Mouse (Mus musculus) midbrain, embryonic 11.5 days (tissue): ENCODE data around the gene Utrn. TPM values are rescaled to one million over a fixed set of nuclear protein-coding genes. Genes with fewer than 3 reads are reported as not detected.

Experiments used
- ATAC-seq: fragments of 200-750 bp; cut with Nextera tagmentation; 2 replicates; pipeline ENCODE4 v1.8.0; 2017; ENCODE audit warnings: moderate TSS enrichment, moderate library complexity; ENCODE audit not compliant: low FRiP score
- DNase-seq: peaks from one replicate; pipeline ENCODE4 v3.0.0; 2015; ENCODE audit warnings: low spot score; ENCODE audit errors: missing footprints
- H3K27ac ChIP-seq: fragments of 300-500 bp; sonication (generic); 2 replicates; pipeline ENCODE4 v1.5.1; 2014; ENCODE audit warnings: low read depth, low read length
- H3K27me3 ChIP-seq: fragments of 300-500 bp; sonication (generic); 2 replicates; pipeline ENCODE4 v1.6.1; 2014; ENCODE audit warnings: mild to moderate bottlenecking, low read length, moderate library complexity, mixed read lengths; ENCODE audit not compliant: control insufficient read depth, insufficient read depth
- H3K36me3 ChIP-seq: fragments of 300-500 bp; sonication (generic); 2 replicates; pipeline ENCODE4 v1.6.1; 2014; ENCODE audit warnings: mild to moderate bottlenecking, low read length, moderate library complexity, mixed read lengths; ENCODE audit not compliant: control insufficient read depth, insufficient read depth
- H3K4me1 ChIP-seq: fragments of 300-500 bp; sonication (generic); 2 replicates; pipeline ENCODE4 v1.6.1; 2014; ENCODE audit warnings: low read length; ENCODE audit not compliant: control insufficient read depth, insufficient read depth
- H3K4me2 ChIP-seq: fragments of 300-500 bp; sonication (generic); 2 replicates; pipeline ENCODE4 v1.6.1; 2014; ENCODE audit warnings: mild to moderate bottlenecking, moderate library complexity
- H3K4me3 ChIP-seq: fragments of 300-500 bp; sonication (generic); 2 replicates; pipeline ENCODE4 v1.5.1; 2014; ENCODE audit warnings: low read depth, low read length
- H3K9ac ChIP-seq: fragments of 300-500 bp; sonication (generic); 2 replicates; pipeline ENCODE4 v1.6.1; 2014; ENCODE audit warnings: low read length
- H3K9me3 ChIP-seq: fragments of 300-500 bp; sonication (generic); 2 replicates; pipeline ENCODE4 v1.6.1; 2016; ENCODE audit warnings: low read length; ENCODE audit not compliant: control insufficient read depth
- WGBS: fragments of 180-500 bp; shearing (Covaris S2); extraction: QIAGEN DNeasy Blood & Tissue Kit; methylation state at CpG from one replicate; pipeline ENCODE4 v1.1.7; 2014; 5-methylcytosine and 5-hydroxymethylcytosine counted together
- polyA plus RNA-seq: library from polyadenylated mRNA; unstranded; fragments of >200 nt; fragmentation: Nextera tagmentation; extraction: Ambion mirVana; gene quantifications from 2 replicates; pipeline ENCODE4 v1.2.1, GENCODE M21; 2014

Gene Utrn
- polyA plus RNA-seq, 1 experiment from 2014 or later, result 29.1 TPM

- WGBS, result 5% methylated on average over 4 of the region's 4 CpGs
- ATAC-seq (no peak), DNase-seq (no peak)
- Histone ChIP-seq H3K4me1 (peaks cover 10% of the 10 kb centered on the region), H3K27ac (no peak overlapping the region), H3K9me3 (no peaks in the 10 kb centered on the region), H3K27me3 (no peaks in the 10 kb centered on the region), H3K4me2 (no peak overlapping the region), H3K36me3 (no peaks in the 10 kb centered on the region), H3K9ac (no peak overlapping the region), H3K4me3 (no peak overlapping the region)
Observed at GRCm38 (mm10) chr10:12572759-12573158, 296.4 kb downstream of the Utrn start.

DNA sequence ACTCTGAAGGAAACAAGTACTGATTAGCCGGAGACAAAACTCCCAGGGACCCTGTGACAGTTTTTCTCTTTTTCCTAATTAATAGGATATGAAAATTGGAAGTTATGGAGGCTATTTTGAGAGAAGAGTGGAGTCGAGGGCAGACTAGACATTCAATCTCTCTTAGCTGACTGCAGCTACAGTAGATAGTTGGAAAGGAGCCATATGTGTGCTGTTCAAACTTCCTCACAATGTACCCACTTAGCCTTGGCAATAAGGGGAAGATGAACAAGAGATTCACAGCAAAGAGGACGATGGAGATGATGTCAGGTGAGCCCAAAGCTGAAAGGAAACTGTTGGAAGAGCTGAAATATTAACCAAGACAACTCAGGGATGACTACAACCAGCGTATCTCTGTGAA, 304.7 kb downstream of the Utrn start:
- no peak for DNase-seq

GRCm38 (mm10) chr10:12558810-12559209, 310.4 kb downstream of the Utrn start:
- Histone ChIP-seq H3K4me3 (no peak overlapping the region), H3K4me2 (no peak overlapping the region), H3K36me3 (no peaks in the 10 kb centered on the region), H3K4me1 (peaks cover 3% of the 10 kb centered on the region; the same call in 1 of the 2 replicates), H3K9me3 (no peaks in the 10 kb centered on the region), H3K9ac (no peak overlapping the region), H3K27ac (no peak overlapping the region), H3K27me3 (no peaks in the 10 kb centered on the region)
- 91% methylated on average over 5 of the region's 5 CpGs for WGBS
- no peak for DNase-seq
- ATAC-seq, result no peak

More for the DNA sequence above, 304.7 kb downstream of the Utrn start:
- WGBS, result 75% methylated on average over 4 of the region's 4 CpGs
- Histone ChIP-seq H3K9ac (no peak overlapping the region), H3K4me2 (no peak overlapping the region), H3K4me3 (no peak overlapping the region), H3K27ac (no peak overlapping the region), H3K27me3 (no peaks in the 10 kb centered on the region), H3K36me3 (no peaks in the 10 kb centered on the region), H3K4me1 (no peaks in the 10 kb centered on the region), H3K9me3 (no peaks in the 10 kb centered on the region)
- ATAC-seq, result no peak

GRCm38 (mm10) chr10:12554090-12554718, 315.0 kb downstream of the Utrn start:
- H3K36me3 ChIP-seq, result no peaks in the 10 kb centered on the region

GRCm38 (mm10) chr10:12552890-12553278, 316.3 kb downstream of the Utrn start:
- H3K4me2 ChIP-seq, result no peak overlapping the region
- no peak for ATAC-seq
- no peaks in the 10 kb centered on the region for H3K36me3 ChIP-seq
- WGBS, result 53% methylated on average over 5 of the region's 5 CpGs
- no peaks in the 10 kb centered on the region for H3K27me3 ChIP-seq
- no peak overlapping the region for H3K9ac ChIP-seq
- H3K4me3 ChIP-seq, result no peak overlapping the region
- H3K4me1 ChIP-seq, result peaks cover 22% of the 10 kb centered on the region
- H3K9me3 ChIP-seq, result no peaks in the 10 kb centered on the region
- H3K27ac ChIP-seq, result no peak overlapping the region
- DNase-seq, result no peak

More at GRCm38 (mm10) chr10:12554090-12554718, 315.0 kb downstream of the Utrn start:
- peaks cover 14% of the 10 kb centered on the region for H3K4me1 ChIP-seq
- no peaks in the 10 kb centered on the region for H3K27me3 ChIP-seq
- H3K4me3 ChIP-seq, result no peak overlapping the region
- 76% methylated on average over 2 of the region's 2 CpGs for WGBS
- no peak overlapping the region for H3K9ac ChIP-seq
- no peak overlapping the region for H3K27ac ChIP-seq
- H3K4me2 ChIP-seq, result no peak overlapping the region
- ATAC-seq (no peak), DNase-seq (no peak)
- no peaks in the 10 kb centered on the region for H3K9me3 ChIP-seq

- 24% methylated on average over 11 of the region's 11 CpGs for WGBS
- H3K4me2 ChIP-seq, result no peak overlapping the region
Observed at GRCm38 (mm10) chr10:12552196-12552889, 316.8 kb downstream of the Utrn start.

GRCm38 (mm10) chr10:12551735-12552134, 317.4 kb downstream of the Utrn start:
- Histone ChIP-seq H3K9ac (no peak overlapping the region), H3K9me3 (no peaks in the 10 kb centered on the region), H3K4me3 (no peak overlapping the region), H3K36me3 (no peaks in the 10 kb centered on the region), H3K4me2 (no peak overlapping the region), H3K27ac (no peak overlapping the region), H3K4me1 (peaks cover 22% of the 10 kb centered on the region), H3K27me3 (no peaks in the 10 kb centered on the region)
- peak; percentile 87 for DNase-seq
- 49% methylated on average over 5 of the region's 5 CpGs for WGBS
- ATAC-seq, result no peak

More at GRCm38 (mm10) chr10:12552196-12552889, 316.8 kb downstream of the Utrn start:
- Histone ChIP-seq H3K27me3 (no peaks in the 10 kb centered on the region), H3K36me3 (no peaks in the 10 kb centered on the region), H3K27ac (no peak overlapping the region), H3K4me3 (no peak overlapping the region), H3K4me1 (peaks cover 22% of the 10 kb centered on the region), H3K9ac (no peak overlapping the region), H3K9me3 (no peaks in the 10 kb centered on the region)
- ATAC-seq, result 0 out of 2 replicates have a peak, but pooled peaks have one; percentile 6
- peak; percentile 86 for DNase-seq

GRCm38 (mm10) chr10:12549945-12550540, 319.1 kb downstream of the Utrn start:
- H3K4me2 ChIP-seq, result no peak overlapping the region
- WGBS, result 24% methylated on average over 1 of the region's 1 CpGs
- peaks cover 22% of the 10 kb centered on the region for H3K4me1 ChIP-seq
- H3K36me3 ChIP-seq, result no peaks in the 10 kb centered on the region
- H3K9me3 ChIP-seq, result no peaks in the 10 kb centered on the region
- H3K4me3 ChIP-seq, result no peak overlapping the region
- no peak overlapping the region for H3K9ac ChIP-seq
- H3K27ac ChIP-seq, result no peak overlapping the region
- no peaks in the 10 kb centered on the region for H3K27me3 ChIP-seq
- no peak for ATAC-seq
- peak; percentile 80 for DNase-seq

- H3K4me3 ChIP-seq, result no peak overlapping the region
- H3K27me3 ChIP-seq, result no peaks in the 10 kb centered on the region
- H3K27ac ChIP-seq, result no peak overlapping the region
- H3K4me2 ChIP-seq, result no peak overlapping the region
- H3K9ac ChIP-seq, result no peak overlapping the region
- H3K4me1 ChIP-seq, result peaks cover 19% of the 10 kb centered on the region
- WGBS, result 16% methylated on average over 5 of the region's 5 CpGs
- no peaks in the 10 kb centered on the region for H3K36me3 ChIP-seq
- peak; percentile 79 for DNase-seq
- no peak for ATAC-seq
- H3K9me3 ChIP-seq, result no peaks in the 10 kb centered on the region
Observed at GRCm38 (mm10) chr10:12549261-12549660, 319.9 kb downstream of the Utrn start.
